Mouse (Mus musculus): ENCODE data around the gene Dnaaf1.

DNA sequence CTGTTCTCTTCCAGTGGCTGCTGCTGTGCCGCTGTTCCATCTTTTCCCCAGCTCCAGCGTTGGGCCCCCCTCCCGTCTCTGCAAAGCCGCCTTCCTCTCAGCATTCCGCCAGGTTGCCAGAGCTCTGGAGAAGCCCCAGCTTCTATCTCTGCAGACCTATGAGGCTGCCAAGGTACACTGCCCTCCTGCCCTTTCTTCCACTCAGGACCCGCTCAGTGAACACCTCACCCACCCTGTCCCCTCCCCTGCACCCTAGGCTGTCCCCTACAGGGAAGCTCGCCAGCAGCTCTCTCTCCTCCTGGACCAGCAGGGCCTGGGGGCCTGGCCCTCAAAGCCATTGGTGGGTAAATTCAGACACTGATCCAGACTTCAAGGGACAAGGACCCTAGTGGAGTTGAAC, 41.3 kb downstream of the Dnaaf1 start:
- TF ChIP-seq POLR2A (IDR thresholded peaks at IDR 0.05; ENCODE audit: borderline replicate concordance, extremely low read depth, low read depth, low read length) (no peak), CTCF (IDR thresholded peaks at IDR 0.05; ENCODE audit: insufficient read depth, low read length) (no peak)

Measured in lung, adult 2 months (tissue).